Mouse (Mus musculus) heart, adult 2 months (tissue): Measurements from ENCODE around the gene Vsig8.
A peak's percentile ranks its signal among the peaks of the same experiment; 100 is the strongest.

ENCODE experiments used
- CTCF ChIP-seq: fragments of 200-600 bp; IDR thresholded peaks from 2 replicates; pipeline ENCODE4 v1.8.1; 2022; ENCODE audit warnings: antibody characterized with exemption, mild to moderate bottlenecking, moderate library complexity
- EP300 ChIP-seq: fragments of 200-500 bp; IDR thresholded peaks from 2 replicates; pipeline ENCODE4 v1.6.1; 2011; ENCODE audit warnings: low read depth, low read length, control low read depth; ENCODE audit not compliant: insufficient read depth
- POLR2A ChIP-seq: fragments of 200-500 bp; IDR thresholded peaks from 2 replicates; pipeline ENCODE4 v1.6.1; 2011; ENCODE audit warnings: mild to moderate bottlenecking, low read depth, low read length, control low read depth; ENCODE audit not compliant: insufficient read depth

DNA sequence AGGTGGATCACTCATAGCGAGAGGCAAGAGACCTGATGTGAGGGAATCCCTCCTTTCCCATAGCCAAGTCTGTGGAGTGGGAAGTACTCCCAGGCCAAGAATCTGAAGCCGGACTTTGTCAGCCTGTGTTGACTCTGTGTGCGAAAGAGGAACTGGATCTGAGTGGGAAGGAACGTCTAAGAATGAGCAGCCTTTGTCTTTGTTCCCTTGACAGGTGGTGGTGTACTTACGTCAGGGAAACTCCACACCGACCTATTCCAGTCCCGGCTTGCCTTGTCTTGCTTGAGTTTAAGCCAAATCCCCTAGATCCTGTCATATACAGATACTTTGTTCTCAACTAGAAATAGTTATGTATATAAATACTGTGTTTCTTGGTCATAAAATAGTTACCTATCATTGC, 33.2 kb upstream of the Vsig8 start:
- no peak; the same call in 1 of the 2 replicates for TF ChIP-seq POLR2A
- no peak for TF ChIP-seq CTCF
- TF ChIP-seq EP300, result peak; percentile 38; the same call in 1 of the 2 replicates
